Mouse (Mus musculus): ENCODE data around the gene Lin52. TPM values are rescaled to one million over a fixed set of nuclear protein-coding genes. Genes with fewer than 3 reads are reported as not detected.

Gene Lin52
- total RNA-seq, 2 experiments from 2014 or later: 10.1 to 21.0 TPM

DNA sequence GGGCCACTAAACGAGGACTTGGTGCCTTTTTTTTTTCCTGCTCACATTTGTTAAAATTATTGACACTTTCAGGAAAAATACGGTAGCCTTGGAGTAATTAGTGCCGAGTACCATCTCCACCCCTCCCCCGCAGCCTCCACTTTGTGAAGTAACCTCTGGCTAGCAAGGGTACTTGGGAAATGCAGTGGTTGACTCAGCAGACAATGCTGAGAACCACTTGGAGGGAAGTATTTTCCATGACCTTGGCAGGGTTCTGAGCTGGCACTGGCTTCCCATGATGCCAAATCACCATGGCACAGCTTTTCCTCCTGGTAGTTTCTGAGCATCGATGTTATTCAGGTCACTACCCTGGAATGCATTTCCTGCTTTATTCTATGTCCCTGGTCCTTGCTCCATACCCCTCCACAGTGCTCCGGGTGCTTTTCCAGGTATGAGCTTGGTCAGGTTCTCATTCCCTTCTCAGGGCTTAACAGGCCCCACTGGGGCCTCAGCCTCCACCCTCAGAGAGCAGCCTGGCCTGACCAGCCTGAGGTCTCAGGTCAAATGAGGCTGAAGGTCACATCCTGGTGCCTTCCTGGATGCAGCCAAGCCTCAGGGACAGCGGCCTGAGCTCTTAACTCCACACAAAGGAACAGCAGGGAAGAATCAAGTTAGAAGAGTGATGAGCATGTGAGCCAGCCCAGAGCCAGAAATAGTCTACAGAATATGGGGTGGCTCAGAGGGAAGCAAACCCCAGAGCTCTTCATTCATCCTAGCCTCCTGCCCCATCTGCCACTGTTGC, 82.7 kb downstream of the Lin52 start:
- no peak for ATAC-seq (replicated peaks; ENCODE audit: poor library complexity)

- peak; percentile 50; the same call in 1 of the 2 replicates for ATAC-seq (replicated peaks; ENCODE audit: poor library complexity)
Measured at GRCm38 (mm10) chr12:84539537-84539936, 88.3 kb downstream of the Lin52 start.

DNA sequence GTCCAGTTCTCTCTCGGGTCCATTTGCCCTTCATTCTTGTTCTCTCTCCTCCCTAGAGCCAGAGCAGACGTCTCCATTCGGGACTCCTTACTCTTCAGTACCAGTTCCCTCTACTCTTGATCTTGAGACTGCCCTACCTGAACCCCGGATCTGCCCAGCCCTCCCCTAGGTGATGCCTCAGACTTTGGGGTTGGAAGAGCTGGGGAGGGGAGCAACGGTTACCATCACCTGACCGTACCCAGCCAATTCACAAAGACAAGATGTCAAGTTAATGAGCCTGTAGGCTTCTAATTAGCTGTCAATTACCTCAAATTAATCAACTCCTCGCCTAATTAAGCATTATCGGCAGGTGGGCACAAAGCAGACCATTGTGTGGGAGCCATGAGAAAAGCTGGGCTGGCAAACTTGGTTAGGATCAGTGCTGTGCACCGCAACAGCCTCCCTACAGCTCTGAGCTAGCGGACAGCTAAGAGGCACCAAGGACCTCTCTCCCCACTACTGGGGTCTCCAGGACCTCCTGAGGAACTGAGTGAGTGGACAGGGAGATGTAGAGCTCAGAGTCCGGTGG, 90.3 kb downstream of the Lin52 start:
- ATAC-seq (replicated peaks; ENCODE audit: poor library complexity): no peak

DNA sequence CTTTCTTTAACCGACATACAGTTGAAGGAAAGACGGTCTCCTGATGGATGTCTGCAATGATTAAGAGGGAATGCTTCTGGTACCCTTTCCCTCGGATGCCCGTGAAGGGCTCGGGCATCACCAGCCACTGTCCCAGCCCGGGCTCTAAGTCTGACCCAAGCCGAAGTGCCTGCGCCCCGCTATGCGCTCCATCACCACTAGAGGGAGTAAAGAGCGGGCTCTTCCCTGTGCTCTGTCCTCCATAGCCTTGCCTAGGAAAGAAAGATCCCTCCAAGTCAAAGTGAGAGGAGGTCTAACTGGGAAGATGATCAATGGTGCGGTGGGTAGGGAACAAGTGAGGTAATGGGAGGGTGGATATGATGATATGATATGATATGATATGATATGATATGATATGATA, 94.8 kb downstream of the Lin52 start:
- ATAC-seq (replicated peaks; ENCODE audit: poor library complexity): peak; percentile 88

- no peak for ATAC-seq (replicated peaks; ENCODE audit: poor library complexity)
Measured at GRCm38 (mm10) chr12:84546577-84547085, 95.4 kb downstream of the Lin52 start.

DNA sequence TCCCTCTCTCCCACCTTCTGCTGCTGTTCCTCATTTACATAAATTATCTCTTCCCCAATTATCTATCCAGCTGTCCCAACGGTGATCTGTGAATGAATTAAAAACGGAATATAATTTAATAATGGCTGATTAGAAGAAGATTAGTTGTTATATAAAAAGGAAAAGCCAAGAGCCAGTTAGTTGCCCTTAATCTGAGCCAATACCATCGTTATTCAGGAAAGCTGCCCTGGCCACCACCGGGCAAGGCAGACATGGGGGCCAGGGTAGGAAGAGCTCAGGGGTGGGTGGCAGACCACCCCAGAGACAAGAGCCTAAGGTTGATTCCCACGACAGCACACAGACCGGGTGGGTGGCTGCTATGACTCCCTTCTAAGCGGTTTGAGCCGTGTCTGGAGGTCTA, 97.0 kb downstream of the Lin52 start:
- no peak for ATAC-seq (replicated peaks; ENCODE audit: poor library complexity)

- ATAC-seq (replicated peaks; ENCODE audit: poor library complexity): no peak
Measured at GRCm38 (mm10) chr12:84555218-84555617, 104.0 kb downstream of the Lin52 start.

DNA sequence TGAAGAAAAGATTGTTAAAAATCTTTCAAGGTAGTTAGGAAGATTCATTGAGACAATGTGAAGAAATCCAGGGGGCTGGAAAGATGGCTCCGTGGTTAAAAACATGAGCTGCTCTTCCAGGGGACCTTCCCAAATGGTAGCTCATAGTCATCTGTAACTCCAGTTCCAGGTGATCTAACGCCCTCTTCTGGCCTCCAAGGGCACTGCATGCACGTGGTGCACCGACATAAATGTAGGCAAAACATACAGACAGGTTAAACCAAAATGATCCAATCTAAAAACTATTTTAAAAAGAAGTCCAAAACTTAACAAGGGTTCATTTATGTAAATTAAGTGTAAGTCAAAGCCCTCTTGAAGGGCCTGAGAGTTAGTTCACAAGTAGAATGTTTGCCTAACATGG, 111.3 kb downstream of the Lin52 start:
- no peak for ATAC-seq (replicated peaks; ENCODE audit: poor library complexity)

DNA sequence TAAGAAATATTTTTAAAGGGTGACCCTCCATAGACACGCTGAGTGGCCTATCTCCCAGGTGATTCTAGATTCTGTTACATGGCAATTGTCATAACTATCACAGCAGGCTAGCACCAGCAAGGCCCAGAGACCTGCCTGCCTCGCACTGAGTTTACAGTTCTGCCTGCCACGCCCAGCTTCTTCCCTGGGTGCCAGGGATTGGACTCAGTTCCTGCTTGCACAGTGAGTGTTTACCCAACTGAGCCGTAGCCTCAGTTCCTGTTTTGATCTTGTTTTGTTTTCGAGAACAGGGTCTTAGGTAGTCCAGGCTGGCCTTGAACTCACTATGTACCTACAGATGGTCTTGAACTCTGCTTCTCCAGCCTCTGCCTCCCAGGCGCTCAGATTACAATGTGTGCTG, 116.4 kb downstream of the Lin52 start:
- 0 out of 2 replicates have a peak, but pooled peaks have one; percentile 29 for ATAC-seq (replicated peaks; ENCODE audit: poor library complexity)

DNA sequence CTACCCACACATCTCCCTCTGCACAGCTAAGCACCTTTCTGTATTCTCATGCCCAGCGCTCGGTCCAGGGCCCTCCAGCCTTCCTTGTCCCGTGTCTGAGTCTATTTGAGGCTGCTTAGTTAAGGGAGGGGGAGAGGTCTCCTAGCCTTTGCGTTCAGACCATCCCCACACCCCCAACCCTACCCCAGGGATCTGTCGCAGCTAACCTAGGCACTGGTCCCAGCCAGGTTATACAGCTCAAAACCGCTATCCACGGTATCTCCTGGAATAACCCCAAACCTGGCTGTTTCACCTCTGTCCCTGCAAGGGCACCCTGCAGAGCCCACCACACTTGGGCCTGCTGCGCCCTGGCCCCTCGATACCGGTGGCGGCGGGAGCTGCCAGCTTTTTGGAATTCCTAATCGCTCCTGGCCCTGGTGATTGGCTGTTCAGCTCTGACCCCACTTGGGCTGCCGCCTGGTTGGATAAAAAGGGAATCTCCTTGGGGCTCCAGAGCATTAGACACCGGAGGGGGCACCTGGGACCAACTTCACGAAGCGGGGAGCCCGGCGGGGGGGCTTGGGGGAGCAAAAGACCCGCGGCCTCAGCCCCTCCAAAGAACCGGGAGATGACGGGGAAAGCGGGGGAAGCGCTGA, 118.2 kb downstream of the Lin52 start, which contains the start of gene Vsx2:
Vsx2 (plus strand) TSS at position 427 of the 635 bp plus-strand sequence.
- no peak for ATAC-seq (replicated peaks; ENCODE audit: poor library complexity)

- no peak for ATAC-seq (replicated peaks; ENCODE audit: poor library complexity)
Measured at GRCm38 (mm10) chr12:84569976-84570693, 118.9 kb downstream of the Lin52 start.

DNA sequence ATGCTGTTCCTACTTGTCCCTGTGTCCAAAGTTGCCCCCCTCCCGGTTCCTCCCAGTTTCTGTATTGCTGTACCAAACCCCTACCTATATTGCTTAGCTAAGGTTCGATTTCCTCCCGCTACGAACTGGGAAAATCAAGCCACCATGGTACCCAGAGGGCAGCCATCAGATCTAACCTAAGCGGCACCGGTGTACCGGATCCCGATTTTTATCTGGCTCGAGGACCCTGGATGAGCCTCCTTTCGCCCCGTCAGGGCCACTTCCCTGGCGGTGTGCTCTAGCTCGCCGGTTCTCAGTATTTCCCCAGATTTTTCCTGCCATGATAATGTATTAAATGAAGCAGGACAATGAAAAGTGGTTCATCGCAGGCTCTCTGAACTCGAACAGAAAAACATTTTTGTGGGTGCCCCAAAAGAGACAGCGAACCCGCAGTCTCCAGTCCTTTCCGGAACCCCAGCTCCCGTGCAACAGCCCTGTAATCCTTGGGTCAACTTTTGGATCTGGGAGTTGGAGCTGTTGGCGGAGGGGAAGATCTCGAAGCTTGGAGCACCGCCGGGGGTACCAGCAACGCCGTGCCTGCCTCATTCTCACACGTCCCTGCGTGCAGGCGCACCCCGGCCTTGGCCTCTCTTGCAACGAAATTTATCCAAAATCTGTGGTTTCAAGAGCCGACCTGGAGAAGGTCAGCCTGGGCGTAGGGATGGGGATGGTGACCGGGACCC, 119.6 kb downstream of the Lin52 start:
- no peak for ATAC-seq (replicated peaks; ENCODE audit: poor library complexity)

DNA sequence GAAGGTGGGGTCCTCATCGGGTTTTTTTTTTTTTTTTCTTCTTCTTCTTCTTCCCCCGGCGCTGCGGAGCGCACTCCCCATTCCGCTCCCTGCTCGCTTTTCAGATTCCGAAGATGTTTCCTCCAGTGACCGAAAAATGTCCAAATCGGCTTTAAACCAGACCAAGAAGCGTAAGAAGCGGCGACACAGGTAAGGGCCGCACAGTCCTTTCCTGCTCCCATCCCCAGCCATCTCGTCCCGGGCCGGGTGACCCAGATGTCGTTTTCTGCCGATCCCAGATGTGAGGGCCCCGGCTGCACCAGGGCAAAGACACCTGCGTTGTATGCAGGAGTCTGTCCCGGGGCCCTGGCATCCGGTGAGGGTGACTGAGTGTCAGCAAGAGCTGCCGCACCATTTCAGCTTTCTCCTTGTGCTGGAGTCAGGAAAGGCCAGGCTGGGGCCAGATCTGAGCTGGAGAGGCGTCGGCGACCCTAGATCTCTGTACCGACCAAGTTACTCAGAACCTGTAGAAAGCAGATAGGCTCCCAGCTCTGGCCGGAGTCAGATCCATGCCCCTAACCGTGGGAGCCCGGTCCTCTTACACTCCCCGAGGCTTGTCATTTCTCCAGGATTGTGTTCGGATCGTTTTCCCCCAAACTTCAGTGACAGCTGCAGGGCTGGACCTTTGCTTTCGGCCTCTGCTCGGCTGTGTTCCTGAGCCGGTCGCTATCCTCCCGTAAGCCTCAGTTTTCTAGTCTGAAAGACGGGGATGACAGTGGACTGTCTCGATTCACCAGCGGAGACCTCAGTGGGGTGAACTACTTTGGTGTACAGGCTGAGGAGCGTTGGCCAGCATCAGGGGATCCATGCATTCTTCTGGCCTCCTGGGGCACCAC, 120.5 kb downstream of the Lin52 start:
- no peak for ATAC-seq (replicated peaks; ENCODE audit: poor library complexity)

DNA sequence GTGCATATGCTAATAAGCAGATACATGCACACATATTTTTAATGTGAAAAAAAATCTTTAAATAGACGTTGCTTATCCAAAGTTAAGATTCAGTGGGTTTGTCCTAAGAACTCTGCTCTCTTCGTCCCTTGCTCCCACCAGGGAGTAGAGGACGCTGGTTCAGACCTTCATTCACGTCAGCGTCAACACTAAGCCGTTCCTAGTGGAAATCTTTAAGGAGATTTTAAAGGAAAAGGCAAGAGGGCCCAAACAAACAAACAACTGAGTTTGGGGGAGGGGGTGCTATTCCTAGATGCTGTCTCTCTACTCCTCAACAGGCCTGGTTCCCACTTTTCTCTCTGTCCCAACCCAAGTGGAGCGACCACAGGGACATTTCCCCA, 121.1 kb downstream of the Lin52 start:
- no peak for ATAC-seq (replicated peaks; ENCODE audit: poor library complexity)

DNA sequence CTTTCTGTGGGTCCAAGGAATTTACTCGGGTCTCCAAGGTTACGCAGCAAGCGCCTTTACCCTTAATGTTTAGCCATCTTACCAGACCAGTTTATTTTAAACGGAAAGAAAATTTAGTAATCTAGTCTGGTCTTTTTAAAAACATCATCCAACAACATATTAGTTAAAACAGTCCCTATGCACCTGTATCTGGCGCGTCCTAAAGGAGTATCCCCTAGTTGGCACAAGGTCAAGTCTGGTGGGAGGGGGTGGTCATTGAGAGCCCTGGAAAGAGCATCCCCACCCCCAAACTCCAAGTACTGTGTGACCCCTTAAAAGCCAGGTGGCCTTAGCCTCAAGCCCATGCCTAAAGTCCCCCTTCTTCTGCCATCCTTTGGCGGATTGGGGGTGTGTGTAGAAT, 121.9 kb downstream of the Lin52 start:
- no peak for ATAC-seq (replicated peaks; ENCODE audit: poor library complexity)

DNA sequence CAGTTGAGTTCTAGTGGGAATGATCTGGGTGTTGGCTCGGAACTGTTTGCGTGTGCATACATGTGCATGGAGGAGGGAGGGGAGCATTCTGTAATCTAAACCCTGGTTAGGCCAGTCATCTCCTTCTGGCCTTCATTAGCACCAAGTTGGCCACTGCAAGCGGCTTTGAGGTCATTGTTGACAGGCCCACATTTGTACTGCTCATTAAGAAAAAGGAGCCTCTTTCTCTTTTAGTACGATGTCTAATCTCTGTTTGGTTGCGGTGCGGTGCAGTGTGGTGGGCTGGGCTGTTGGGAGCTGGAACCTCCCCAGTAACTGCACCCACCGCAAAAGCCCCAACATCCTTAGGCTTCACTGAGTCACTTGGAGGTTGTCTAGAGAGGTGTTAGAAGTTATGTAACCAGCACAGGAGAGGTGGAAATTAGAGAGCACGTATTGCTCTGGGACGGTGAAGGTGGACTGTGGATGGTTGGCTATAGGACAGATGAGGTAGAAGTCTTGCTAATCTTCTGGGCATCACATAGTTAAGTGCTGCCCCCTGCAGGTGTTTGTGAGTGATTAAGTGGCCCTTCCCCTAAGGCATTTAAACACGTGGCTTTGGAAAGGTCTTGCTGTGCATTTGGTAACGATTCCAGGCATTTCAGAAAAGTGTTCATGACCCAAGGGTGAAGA, 126.7 kb downstream of the Lin52 start:
- ATAC-seq (replicated peaks; ENCODE audit: poor library complexity): no peak

DNA sequence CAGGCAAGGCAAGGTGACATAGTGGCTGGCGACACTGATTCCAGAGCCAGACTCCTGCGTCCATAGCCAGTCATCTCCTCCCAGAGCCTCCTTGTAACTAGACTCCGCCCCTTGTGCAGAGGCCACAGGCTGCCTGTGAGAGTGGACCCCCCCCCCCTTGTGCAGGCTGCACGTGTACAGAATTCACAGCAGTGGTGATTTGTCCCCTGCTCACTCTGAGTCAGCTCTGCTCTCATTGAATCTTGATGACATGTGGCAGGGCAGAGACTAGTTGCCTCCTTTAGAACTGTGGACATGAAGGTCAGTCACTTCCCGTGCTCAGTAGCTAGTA, 127.2 kb downstream of the Lin52 start:
- no peak for ATAC-seq (replicated peaks; ENCODE audit: poor library complexity)

DNA sequence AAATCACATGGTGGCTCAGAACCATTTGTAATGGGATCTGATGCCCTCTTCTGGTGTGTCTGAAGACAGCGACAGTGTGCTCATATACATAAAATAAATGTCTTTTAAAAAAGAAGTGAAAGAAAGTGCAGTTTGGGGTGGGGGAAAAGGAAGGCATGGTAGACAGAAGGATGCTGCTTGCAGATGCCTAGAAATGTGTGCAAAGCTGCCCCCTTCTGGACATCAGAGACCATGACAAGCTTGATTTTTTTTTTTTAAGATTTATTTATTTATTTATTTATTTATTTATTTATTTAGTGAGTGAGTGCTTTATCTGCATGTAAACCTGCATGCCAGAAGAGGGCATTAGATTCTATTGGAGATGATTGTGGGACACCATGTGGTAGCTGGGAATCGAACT, 130.1 kb downstream of the Lin52 start:
- ATAC-seq (replicated peaks; ENCODE audit: poor library complexity): no peak
